Mouse (Mus musculus): ENCODE results near the gene Pitx3. TPM values are rescaled to one million over a fixed set of nuclear protein-coding genes. Genes with fewer than 3 reads are reported as not detected.
"Not testable (repeated sequence)": the region's sequence is repeated elsewhere in the genome, so short reads cannot be mapped to it uniquely, and the experiment has no call there.

The Pitx3 gene
- polyA plus RNA-seq, 1 experiment from 2014 or later = 0.57 TPM

DNA sequence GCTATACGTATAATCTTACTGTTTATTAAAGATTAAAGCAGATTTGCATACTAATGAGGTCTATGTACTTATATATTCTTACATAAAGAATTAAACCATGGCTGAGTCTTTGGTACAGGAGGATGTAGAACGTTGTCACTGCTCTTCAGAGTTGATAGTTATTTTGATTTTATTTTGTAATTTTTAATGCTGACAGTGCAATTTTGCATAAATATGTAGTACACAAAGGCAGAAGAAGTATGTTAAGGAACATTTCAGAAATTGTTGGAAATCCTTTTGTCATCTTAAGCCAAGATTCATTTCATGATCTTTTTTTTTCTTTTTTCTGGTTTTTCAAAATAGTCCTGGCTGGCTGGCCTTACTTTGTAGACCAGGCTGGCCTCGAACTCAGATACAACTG lies 21.3 kb upstream of the Pitx3 start:
- no peak overlapping the region for H3K9ac ChIP-seq (ENCODE audit: low read length)
- no peak overlapping the region for H3K27ac ChIP-seq (ENCODE audit: low read length)
- H3K4me3 ChIP-seq (replicated peaks; ENCODE audit: low read length) = no peak overlapping the region
- H3K27me3 ChIP-seq (ENCODE audit: control insufficient read depth, insufficient read depth, low read length) = no peaks in the 10 kb centered on the region
- peaks cover 12% of the 10 kb centered on the region for H3K36me3 ChIP-seq (ENCODE audit: control insufficient read depth, insufficient read depth, low read length)
- H3K4me2 ChIP-seq (ENCODE audit: low read depth, low read length) = no peak overlapping the region
- no peaks in the 10 kb centered on the region for H3K9me3 ChIP-seq (replicated peaks; ENCODE audit: control insufficient read depth, low read length)
- ATAC-seq (ENCODE audit: insufficient read depth, low FRiP score) = no peak
- no peaks in the 10 kb centered on the region for H3K4me1 ChIP-seq (ENCODE audit: control insufficient read depth, insufficient read depth, low read length)
- 85% methylated on average over 3 of the region's 3 CpGs for WGBS

DNA sequence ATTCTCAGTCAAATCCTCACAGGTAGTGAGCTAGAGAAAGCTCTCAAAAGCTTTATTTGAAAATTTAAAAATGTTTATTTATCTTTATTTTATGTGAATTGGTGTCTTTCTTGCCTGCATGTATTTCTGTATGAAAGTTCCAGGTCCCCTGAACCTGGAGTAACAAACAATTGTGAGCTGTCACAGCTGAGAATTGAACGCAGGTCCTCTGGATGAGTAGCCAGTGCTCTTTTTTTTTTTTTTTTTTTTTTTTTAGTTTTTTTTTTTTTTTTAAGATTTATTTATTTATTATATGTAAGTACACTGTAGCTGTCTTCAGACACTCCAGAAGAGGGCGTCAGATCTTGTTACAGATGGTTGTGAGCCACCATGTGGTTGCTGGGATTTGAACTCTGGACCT lies 19.0 kb upstream of the Pitx3 start:
- not testable (repeated sequence) for H3K27me3 ChIP-seq (ENCODE audit: control insufficient read depth, insufficient read depth, low read length); H3K4me3 ChIP-seq (replicated peaks; ENCODE audit: low read length); H3K4me1 ChIP-seq (ENCODE audit: control insufficient read depth, insufficient read depth, low read length); H3K9ac ChIP-seq (ENCODE audit: low read length); ATAC-seq (ENCODE audit: insufficient read depth, low FRiP score); H3K27ac ChIP-seq (ENCODE audit: low read length); H3K4me2 ChIP-seq (ENCODE audit: low read depth, low read length); H3K9me3 ChIP-seq (replicated peaks; ENCODE audit: control insufficient read depth, low read length)
- WGBS = 100% methylated on average over 1 of the region's 2 CpGs
- H3K36me3 ChIP-seq (ENCODE audit: control insufficient read depth, insufficient read depth, low read length) = peaks cover 20% of the 10 kb centered on the region

DNA sequence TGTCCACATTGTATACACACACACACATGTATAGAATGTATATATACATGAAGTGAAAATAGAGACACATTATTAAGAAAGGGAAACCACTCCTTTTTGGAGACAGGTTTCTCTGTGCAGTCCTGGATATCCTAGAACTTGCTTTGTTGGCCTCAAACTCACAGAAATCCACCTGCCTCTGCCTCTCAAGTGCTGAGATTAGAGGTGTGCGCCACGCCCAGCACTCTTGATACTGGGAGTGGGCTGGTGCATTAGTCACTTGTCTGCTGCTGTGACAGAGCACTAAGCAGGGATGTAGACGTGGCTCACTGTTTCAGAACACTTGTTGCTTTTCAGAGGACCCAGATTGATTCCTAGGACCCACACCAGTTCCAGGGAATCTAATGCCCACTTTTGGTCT lies 17.8 kb upstream of the Pitx3 start:
- Histone ChIP-seq H3K4me2 (ENCODE audit: low read depth, low read length) (no peak overlapping the region), H3K27me3 (ENCODE audit: control insufficient read depth, insufficient read depth, low read length) (no peaks in the 10 kb centered on the region), H3K4me3 (replicated peaks; ENCODE audit: low read length) (no peak overlapping the region), H3K36me3 (ENCODE audit: control insufficient read depth, insufficient read depth, low read length) (peaks cover 20% of the 10 kb centered on the region), H3K9me3 (replicated peaks; ENCODE audit: control insufficient read depth, low read length) (no peaks in the 10 kb centered on the region), H3K9ac (ENCODE audit: low read length) (no peak overlapping the region), H3K27ac (ENCODE audit: low read length) (no peak overlapping the region), H3K4me1 (ENCODE audit: control insufficient read depth, insufficient read depth, low read length) (no peaks in the 10 kb centered on the region)
- ATAC-seq (ENCODE audit: insufficient read depth, low FRiP score) = no peak
- WGBS = 89% methylated on average over 3 of the region's 3 CpGs

DNA sequence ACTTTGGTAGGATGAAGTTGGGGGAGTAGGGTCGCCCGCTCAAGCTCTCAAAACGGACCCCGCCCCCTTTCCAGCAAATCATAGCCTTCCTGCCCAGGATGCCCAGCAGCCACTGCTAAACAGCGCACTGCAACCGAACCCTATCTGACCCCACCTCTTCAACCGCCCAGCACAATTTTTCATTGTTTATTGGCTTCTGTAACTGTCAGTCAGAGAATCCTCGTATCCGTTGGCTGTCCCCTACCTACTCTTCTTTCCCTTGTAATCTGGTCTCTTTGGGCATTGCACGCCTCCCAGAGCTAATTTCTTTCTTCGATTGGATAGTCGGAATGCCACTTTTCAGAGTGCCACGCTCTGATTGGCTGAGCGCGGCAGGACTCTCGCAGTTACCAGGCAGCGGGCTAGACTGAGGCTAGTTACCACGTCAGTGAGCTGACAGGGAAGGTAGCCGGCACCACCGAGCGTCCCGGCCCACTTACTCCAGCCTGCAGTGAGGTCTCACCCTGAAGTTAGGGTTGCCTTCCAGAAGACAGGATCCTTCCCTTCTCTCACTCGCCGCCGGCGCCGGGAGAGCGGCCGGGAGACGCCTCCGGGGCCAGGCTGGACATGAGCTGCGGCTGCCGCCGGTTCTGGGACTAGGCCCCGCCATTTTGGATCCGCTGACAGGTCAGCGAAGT lies 4.1 kb upstream of the Pitx3 start, which contains the start of gene Gbf1:
TSS of gene Gbf1 (plus strand) at position 383 of the 677 bp plus-strand sequence.
- H3K4me3 ChIP-seq (replicated peaks; ENCODE audit: low read length) = peak within 1 kb of the TSS; percentile 90

DNA sequence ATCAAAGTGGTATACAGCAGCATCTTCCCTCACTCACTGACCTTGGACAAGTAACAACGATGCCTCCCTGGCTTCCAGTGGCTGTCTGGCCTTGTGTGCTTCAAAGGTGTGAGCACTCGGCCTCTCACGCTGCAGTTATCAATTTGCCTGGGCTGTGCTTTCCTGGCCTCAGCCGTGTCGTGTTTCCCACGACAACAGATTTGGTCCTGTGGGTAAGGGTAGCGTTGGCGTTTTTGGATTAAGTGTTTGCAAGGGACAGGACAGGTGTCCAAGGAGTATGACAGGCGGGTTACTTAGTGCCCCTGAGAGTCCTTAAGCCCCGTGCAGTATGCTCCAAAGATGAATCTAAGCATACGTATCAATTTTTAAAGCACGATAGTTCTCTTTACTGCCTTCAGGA lies 965 bp upstream of the Pitx3 start:
- H3K4me3 ChIP-seq (replicated peaks; ENCODE audit: low read length) = peak overlapping the region; percentile 56; the same call in 1 of the 2 replicates
- H3K4me2 ChIP-seq (ENCODE audit: low read depth, low read length) = peak overlapping the region; percentile 99
- no peaks in the 10 kb centered on the region for H3K36me3 ChIP-seq (ENCODE audit: control insufficient read depth, insufficient read depth, low read length)
- no peak overlapping the region for H3K27ac ChIP-seq (ENCODE audit: low read length)
- ATAC-seq (ENCODE audit: insufficient read depth, low FRiP score) = no peak
- H3K9me3 ChIP-seq (replicated peaks; ENCODE audit: control insufficient read depth, low read length) = no peaks in the 10 kb centered on the region
- peaks cover 25% of the 10 kb centered on the region for H3K4me1 ChIP-seq (ENCODE audit: control insufficient read depth, insufficient read depth, low read length)
- peaks cover 46% of the 10 kb centered on the region for H3K27me3 ChIP-seq (ENCODE audit: control insufficient read depth, insufficient read depth, low read length)
- no peak overlapping the region for H3K9ac ChIP-seq (ENCODE audit: low read length)
- 27% methylated on average over 12 of the region's 12 CpGs for WGBS

More for the DNA sequence above, 4.1 kb upstream of the Pitx3 start, which contains the start of gene Gbf1:
- Histone ChIP-seq H3K4me2 (ENCODE audit: low read depth, low read length) (peak within 1 kb of the TSS; percentile 83), H3K9ac (ENCODE audit: low read length) (peak within 1 kb of the TSS; percentile 81), H3K36me3 (ENCODE audit: control insufficient read depth, insufficient read depth, low read length) (no peaks in the 10 kb centered on the region), H3K27ac (ENCODE audit: low read length) (0 out of 2 replicates have a peak within 1 kb of the TSS, but pooled peaks have one; percentile 44), H3K9me3 (replicated peaks; ENCODE audit: control insufficient read depth, low read length) (no peaks in the 10 kb centered on the region), H3K4me1 (ENCODE audit: control insufficient read depth, insufficient read depth, low read length) (peaks cover 26% of the 10 kb centered on the region), H3K27me3 (ENCODE audit: control insufficient read depth, insufficient read depth, low read length) (peaks cover 30% of the 10 kb centered on the region)
- under 1% methylated on average over 37 of the region's 37 CpGs for WGBS
- peak; percentile 97 for ATAC-seq (ENCODE audit: insufficient read depth, low FRiP score)

DNA sequence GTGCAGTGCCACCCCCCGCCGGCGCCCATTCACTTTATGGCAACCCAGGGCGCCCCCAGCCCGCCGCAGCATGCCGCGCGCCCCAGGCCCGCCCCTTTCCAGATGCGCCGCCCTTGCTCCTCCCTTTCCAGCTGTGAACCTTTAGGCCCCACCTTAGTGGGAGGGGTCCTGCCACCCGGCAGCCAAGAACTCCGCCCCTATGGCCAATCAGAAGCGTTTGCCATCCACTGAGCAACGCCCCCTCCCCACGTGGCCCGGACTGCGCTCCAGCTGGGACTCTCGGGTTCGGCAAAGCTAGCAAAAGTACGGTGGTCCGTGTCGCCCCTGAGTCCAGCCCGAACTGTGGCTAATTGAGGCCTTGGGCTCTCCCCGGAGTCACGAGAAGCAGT lies 240 bp upstream of the Pitx3 start:
- Histone ChIP-seq H3K27me3 (ENCODE audit: control insufficient read depth, insufficient read depth, low read length) (peaks cover 52% of the 10 kb centered on the region), H3K36me3 (ENCODE audit: control insufficient read depth, insufficient read depth, low read length) (no peaks in the 10 kb centered on the region), H3K4me1 (ENCODE audit: control insufficient read depth, insufficient read depth, low read length) (peaks cover 19% of the 10 kb centered on the region), H3K9ac (ENCODE audit: low read length) (peak overlapping the region; percentile 54; the same call in 1 of the 2 replicates), H3K9me3 (replicated peaks; ENCODE audit: control insufficient read depth, low read length) (no peaks in the 10 kb centered on the region), H3K4me2 (ENCODE audit: low read depth, low read length) (peak overlapping the region; percentile 99), H3K27ac (ENCODE audit: low read length) (no peak overlapping the region), H3K4me3 (replicated peaks; ENCODE audit: low read length) (peak overlapping the region; percentile 56)
- peak; percentile 78 for ATAC-seq (ENCODE audit: insufficient read depth, low FRiP score)
- WGBS = under 1% methylated on average over 27 of the region's 27 CpGs

DNA sequence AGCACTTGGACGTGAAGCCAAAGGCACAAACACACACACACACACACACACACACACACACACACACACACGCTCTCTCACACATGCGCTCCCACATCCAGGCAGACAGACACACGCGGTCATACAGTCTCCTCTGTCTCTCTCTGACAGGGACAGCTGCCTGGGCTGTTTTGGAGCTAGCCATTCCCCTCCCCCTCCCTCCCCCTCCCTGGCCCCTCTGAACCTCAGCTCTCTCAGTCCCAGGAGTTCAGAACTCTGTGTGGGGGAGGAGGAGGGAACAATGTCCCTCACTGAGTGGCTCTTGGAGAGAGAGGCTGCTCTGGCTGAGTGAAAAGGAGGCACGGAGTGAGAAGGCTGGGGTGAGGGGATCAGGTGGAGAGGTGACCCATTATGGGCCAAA lies 7.0 kb downstream of the Pitx3 start:
- Histone ChIP-seq H3K9ac (ENCODE audit: low read length) (no peak overlapping the region), H3K27ac (ENCODE audit: low read length) (no peak overlapping the region), H3K4me3 (replicated peaks; ENCODE audit: low read length) (no peak overlapping the region), H3K27me3 (ENCODE audit: control insufficient read depth, insufficient read depth, low read length) (peaks cover 41% of the 10 kb centered on the region), H3K36me3 (ENCODE audit: control insufficient read depth, insufficient read depth, low read length) (no peaks in the 10 kb centered on the region), H3K4me1 (ENCODE audit: control insufficient read depth, insufficient read depth, low read length) (peaks cover 17% of the 10 kb centered on the region), H3K4me2 (ENCODE audit: low read depth, low read length) (no peak overlapping the region), H3K9me3 (replicated peaks; ENCODE audit: control insufficient read depth, low read length) (no peaks in the 10 kb centered on the region)
- WGBS = 21% methylated on average over 6 of the region's 6 CpGs
- ATAC-seq (ENCODE audit: insufficient read depth, low FRiP score) = 0 out of 2 replicates have a peak, but pooled peaks have one; percentile 30

DNA sequence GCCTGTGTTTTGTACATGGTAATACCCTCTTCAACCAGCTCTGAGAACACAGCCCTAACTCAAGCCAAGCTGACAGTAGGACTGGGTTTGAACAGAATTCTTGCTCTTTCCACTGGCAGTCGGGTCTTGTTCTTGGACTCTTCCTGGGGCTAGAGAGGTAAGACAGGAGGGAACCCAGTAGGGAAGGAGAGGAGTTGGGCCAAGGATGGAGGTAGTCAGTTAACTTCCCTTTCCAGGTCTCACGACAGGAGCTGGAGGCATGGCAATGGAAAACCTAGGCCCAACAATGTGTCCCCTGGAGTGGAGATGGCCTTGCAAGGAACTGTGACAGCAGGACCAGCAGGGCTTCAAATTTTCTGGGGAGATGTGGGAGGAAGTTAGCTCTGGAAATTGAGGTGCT lies 7.8 kb downstream of the Pitx3 start:
- ATAC-seq (ENCODE audit: insufficient read depth, low FRiP score) = no peak
- Histone ChIP-seq H3K9me3 (replicated peaks; ENCODE audit: control insufficient read depth, low read length) (no peaks in the 10 kb centered on the region), H3K9ac (ENCODE audit: low read length) (no peak overlapping the region), H3K4me2 (ENCODE audit: low read depth, low read length) (no peak overlapping the region), H3K36me3 (ENCODE audit: control insufficient read depth, insufficient read depth, low read length) (no peaks in the 10 kb centered on the region), H3K4me1 (ENCODE audit: control insufficient read depth, insufficient read depth, low read length) (peaks cover 23% of the 10 kb centered on the region), H3K27me3 (ENCODE audit: control insufficient read depth, insufficient read depth, low read length) (peaks cover 44% of the 10 kb centered on the region), H3K27ac (ENCODE audit: low read length) (no peak overlapping the region), H3K4me3 (replicated peaks; ENCODE audit: low read length) (no peak overlapping the region)
- WGBS = 86% methylated on average over 2 of the region's 2 CpGs

DNA sequence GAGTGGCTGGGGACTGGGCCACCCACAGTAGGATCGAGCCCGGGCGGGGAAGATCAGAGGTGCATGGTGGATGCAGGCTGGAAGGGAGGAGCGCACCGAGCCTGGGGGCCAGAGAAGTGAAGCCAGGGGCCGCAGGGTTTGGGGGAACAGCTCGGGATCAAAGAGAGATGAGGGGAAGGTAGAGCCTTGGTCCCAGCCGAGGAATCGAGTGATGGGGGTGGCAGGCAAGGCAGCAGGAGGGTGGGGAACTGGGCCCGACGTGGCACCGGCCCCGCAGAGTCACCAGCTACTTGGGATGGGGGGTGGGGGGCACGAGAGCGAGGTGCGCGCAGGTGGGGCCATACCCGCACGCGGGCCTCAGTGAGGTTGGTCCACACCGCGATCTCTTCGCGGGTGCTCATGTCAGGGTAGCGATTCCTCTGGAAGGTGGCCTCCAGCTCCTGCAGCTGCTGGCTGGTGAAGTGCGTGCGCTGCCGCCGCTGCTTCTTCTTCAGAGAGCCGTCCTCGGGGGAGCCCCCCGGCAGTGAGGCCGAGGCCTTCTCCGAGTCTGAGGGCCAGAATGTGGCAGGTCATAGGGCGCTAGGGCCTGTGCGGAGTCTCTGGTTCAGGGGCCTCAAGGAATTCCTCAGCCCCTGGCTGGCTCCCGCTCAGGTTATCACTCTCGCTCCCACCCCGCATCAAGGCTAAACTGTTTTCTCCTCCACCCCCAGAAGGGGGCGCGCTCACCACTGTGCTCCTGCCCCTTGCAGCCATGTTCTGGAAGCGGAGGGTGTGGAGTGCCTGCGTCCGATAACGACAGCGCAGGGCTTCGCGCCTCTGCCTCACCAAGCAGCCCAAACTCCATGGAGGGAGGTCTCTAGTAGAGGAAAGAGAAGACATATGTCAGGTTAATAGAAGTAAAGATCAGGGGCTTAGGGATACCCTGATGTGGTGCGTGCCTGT lies 11.2 kb downstream of the Pitx3 start:
- WGBS = 3% methylated on average over 49 of the region's 49 CpGs
- Histone ChIP-seq H3K4me2 (ENCODE audit: low read depth, low read length) (peak overlapping the region; percentile 95), H3K4me3 (replicated peaks; ENCODE audit: low read length) (peak overlapping the region; percentile 55), H3K9me3 (replicated peaks; ENCODE audit: control insufficient read depth, low read length) (no peaks in the 10 kb centered on the region), H3K36me3 (ENCODE audit: control insufficient read depth, insufficient read depth, low read length) (no peaks in the 10 kb centered on the region), H3K9ac (ENCODE audit: low read length) (peak overlapping the region; percentile 63; the same call in 1 of the 2 replicates), H3K4me1 (ENCODE audit: control insufficient read depth, insufficient read depth, low read length) (peaks cover 26% of the 10 kb centered on the region), H3K27me3 (ENCODE audit: control insufficient read depth, insufficient read depth, low read length) (peaks cover 65% of the 10 kb centered on the region), H3K27ac (ENCODE audit: low read length) (no peak overlapping the region)
- no peak; the same call in 1 of the 2 replicates for ATAC-seq (ENCODE audit: insufficient read depth, low FRiP score)
